Mouse (Mus musculus): ENCODE data around the gene Igll1. TPM values are rescaled to one million over a fixed set of nuclear protein-coding genes. Genes with fewer than 3 reads are reported as not detected.
A peak's percentile ranks its signal among the peaks of the same experiment; 100 is the strongest.
"Not testable (repeated sequence)": the region's sequence is repeated elsewhere in the genome, so short reads cannot be mapped to it uniquely, and the experiment has no call there.

The Igll1 gene
- 1 to 10 TPM in 1 of 2 experiments, not detected in 1; 1.2 TPM for total RNA-seq (2021)
- long read RNA-seq, experiment 1, partial matches to known transcripts = 0 of 1 reads
- long read RNA-seq, experiment 1, other reads (novel, unspliced or antisense) = 0 of 1 reads
- long read RNA-seq, experiment 2 = 0 reads

DNA sequence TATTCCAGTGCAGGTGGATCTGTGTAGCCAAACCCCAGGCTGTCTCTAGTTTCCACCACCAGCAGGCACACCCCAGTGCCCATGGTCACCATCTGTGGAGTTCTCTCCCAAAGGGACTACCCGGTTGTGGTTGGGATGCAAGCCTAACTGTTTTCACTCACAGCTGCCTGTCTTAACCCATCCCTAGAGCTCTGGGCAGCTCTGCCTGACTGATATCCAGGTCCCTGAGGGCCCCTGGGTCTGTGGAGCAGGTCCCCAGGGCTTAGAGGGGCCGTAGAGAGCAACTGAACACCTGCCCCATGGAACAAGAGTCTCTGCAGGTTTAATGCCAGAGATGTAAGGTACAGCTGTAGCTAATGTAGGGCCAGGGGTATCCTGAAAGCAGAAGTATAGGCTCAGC is at the start of gene Igll1:
Gene Igll1 (minus strand): TSS at position 8 of the 400 bp plus-strand sequence.
- no peak for DNase-seq

DNA sequence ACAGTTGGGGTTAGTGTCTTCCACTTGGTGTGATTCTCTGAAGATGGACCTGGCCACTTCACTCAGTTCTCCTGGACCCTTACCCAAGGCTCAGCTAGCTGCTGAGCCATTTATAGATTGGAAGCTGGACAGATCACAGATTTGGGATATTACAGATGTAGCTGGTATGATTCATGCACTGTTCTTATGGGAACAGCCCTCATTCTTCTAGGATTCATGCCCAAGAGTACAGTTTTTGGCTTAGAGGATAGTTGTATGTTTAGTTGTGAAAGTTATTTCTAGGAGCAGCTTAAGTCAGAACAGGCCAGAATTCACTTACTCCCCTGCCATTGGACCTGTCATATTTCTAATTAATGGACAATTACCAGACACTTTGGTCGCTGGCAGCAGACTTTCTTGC is 49.7 kb upstream of the Igll1 start:
- no peak for DNase-seq

DNA sequence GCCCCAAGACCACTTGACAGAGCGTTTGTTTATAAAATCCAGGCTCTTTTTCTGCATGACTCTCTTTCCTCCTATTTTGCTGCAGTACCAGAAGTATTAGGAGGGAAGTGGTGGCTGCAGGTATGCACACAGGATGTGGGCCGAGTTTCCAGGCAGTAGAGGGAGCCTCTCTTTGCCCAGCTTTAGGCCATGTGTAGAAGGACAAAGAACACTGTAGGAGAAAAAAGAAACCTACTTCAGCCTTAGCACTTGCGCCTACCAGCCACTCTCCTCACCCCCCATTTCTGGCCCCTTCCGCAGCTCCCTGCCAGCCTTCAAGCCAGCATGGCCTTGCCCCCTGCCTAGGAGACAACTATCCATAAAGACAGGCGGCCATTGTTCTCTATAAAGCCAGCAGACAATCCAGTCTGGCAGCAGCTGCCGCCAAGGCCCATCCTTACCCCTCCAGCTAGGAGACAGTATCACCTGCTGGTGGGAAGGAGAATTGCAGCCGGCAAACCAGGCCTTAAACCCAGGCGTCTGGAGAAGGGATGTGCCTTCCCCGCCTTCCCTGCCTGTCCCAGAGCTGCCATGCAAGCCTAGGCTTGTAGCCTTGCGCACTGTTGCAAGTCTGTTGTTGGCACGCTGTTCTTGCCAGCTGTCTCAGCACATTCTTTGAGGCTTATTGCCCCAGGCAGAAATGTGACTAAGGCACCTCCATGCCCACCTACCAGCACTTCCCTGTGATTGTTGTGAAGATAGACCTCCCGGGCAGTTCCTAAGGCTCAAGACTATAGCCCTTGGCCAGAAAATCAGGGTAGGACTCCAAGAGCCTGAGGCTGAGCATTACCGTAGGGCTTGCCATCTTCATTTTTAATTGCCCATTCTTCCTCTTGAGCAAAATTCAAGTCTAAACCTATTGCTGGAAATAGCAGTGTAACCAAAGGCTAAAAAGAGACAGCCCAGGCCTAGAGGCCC is 48.1 kb upstream of the Igll1 start:
- DNase-seq = peak; percentile 73

DNA sequence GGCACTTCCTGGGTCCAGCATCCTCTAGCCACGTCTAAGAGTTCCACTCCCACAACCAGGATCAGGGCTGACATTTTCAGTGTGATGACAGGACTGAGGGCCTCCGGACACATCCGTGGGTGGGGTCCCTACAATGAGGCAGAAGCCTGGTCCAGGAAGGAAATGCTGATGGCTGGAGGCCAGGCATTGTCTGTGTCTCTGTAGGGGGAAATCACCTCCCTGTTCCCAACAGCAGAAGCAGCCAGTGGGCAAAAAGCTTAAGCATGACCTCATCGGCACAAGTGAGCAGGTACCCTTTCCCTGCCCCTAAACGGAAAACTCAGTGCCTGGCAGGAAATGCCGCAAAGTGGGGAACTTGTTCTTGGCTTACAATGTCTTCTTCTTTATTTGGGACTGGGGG is 44.0 kb upstream of the Igll1 start:
- peak; percentile 39 for DNase-seq

DNA sequence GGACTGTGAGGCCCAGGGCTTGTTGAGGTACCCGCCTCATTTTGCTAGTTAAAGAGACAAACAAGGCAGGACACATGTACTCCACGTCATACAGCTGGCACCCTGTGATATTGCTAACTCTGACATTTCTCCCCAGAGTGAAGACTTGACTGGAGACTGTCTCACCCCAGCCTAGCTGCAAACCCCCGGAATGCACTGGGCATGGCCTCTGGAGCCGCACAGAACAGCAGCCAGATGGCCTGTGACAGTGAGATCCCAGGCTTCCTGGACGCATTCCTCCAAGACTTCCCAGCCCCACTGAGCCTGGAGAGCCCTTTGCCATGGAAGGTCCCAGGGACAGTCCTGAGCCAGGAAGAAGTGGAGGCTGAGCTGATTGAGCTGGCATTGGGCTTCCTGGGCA is 39.4 kb upstream of the Igll1 start:
- DNase-seq = no peak

DNA sequence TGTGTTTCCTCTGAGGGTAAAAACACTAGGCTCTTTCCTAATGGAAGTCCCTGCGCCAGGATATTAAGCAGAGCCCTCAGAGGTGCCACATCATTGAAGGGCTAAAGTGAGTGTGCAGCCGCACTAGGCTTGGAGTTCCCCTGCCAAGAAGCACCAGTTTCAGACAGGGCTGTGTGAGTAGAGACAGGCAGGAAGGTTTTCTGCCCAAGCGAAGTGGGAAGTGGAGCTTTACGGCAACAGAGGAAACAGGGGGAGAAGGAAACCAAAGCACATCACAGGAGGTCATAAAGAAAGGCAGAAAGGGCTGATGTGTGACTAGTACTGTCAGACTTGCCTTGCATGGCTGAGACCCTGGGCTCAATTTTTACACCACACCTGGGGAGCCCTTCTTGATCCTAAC is 38.5 kb upstream of the Igll1 start:
- no peak for DNase-seq

DNA sequence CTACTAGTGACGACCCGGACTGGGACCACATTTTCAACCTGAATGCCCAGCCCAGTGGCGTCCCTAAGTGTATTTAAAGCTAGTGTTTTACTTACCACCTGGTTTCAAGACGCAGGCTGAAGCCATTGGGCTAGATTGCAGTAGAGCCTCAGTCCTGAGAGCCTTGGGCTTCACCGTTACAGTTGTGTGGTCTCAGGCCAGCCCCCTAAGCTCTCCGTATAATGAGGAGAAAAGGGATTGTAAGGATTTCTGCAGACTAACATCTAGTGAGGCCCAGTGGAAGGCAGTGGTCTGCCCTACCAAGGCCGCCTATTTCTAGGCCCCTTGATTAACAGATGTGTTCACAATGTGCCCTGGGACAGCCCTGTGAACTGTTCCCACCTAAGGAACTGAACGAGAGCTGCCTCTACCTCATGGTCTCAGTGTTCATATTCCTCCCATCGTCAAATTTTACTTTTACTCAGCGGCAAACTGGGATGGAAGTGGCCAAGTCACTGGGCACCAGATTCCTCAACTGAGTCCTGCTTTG is 33.3 kb upstream of the Igll1 start:
- no peak for DNase-seq

DNA sequence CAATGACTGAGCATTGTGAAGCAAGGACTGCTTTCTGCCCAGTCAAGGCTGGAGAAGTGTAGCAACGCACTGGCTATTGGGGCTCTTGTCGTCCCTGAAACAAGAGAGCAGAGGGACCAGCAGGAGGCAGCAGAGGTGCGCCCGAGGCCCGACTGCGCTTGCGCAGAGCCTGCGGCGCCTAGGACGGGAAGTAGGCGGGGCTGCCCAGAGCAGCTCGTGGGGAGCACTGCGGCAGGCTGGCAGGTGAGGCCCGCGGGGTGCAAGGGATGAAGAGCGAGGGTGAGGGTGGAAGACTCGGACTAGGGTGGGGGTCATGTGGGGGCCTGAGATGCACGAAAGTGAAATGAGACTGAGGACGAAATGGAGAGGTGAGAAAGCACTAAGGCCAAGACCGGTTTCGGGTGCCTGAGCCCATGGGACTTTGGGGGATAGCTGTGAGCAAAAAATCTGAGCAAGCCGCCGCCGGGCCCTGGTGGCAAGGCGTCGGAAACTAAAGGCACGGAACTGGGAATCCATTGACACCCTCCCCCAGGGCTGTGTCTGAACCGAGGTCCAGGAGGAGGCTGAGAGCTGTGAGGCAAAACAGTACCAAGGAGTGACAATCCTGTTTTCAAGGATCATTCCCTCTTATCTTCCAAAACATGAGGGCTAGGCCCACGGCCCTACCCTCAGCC is 32.7 kb upstream of the Igll1 start, which contains the start of gene Ppm1f:
Gene Ppm1f (plus strand): TSS at position 88 of the 674 bp plus-strand sequence.
- DNase-seq = peak; percentile 95

DNA sequence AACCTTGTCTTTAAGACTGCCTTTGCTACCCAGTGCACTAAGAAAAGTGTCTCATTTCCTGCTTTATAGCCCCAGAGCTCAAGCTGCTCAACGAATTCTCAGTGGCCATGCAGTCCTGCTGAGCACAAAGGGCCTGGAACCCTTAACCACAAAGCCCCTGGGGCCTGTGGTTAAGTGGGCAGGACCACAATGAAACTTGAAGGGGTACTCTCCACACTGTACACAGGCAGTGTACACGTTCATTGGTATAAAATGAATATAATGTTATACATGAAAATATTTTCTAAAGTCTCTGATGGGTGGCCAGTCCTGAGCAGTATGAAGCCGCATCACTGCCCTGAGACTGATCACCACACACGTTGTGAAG is 32.2 kb upstream of the Igll1 start:
- no peak for DNase-seq

DNA sequence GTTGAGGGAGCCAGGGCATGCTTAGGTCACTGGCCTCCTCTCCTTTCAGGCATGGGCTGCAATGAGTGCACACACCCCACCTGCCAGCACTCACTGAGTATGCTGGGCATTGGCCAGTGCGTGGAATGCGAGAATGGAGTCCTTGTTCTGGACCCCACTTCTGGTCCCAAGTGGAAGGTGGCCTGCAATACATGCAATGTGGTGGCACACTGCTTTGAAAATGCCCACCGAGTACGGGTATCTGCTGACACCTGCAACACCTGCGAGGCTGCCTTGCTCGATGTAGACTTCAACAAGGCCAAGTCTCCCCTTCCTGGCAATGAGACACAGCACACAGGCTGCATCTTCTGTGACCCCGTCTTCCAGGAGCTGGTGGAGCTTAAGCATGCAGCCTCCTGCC is 28.6 kb upstream of the Igll1 start:
- DNase-seq = no peak

DNA sequence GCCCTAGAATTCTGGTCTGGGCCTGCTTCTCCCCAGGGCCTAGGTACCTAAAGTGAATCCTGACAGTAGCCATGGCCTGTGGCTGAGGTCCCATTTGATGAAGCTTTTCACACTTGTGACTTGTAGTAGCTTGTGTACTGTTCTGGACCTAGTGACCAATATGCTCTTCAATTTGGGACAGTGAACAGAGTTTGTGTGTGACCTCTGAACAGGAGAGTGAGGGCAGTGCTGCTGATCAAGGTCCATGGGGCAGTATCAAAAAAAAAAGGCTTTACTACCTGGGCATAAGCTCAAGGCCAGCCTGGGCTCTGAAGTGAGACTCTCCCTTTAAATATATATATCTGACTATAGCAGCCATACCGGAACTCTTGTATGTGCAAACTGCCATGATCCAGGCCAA is 24.6 kb upstream of the Igll1 start:
- no peak for DNase-seq

DNA sequence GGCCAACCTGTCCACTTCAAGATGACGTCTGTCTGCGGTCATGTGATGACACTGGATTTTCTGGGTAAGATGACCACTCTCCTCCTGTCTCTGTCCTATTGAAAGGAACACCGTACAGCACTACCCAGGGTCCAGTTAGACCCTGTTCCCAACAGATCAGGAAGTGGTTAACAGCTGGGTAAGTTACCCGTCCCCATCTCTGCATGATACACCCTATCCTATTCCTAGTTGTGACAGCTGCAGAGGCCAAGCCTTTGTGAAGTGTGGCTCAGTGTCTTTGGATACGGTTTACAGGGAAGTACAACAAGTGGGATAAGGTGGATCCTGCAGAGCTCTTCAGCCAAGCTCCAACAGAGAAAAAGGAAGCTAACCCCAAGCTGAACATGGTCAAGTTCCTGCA is 15.2 kb upstream of the Igll1 start:
- DNase-seq = no peak

DNA sequence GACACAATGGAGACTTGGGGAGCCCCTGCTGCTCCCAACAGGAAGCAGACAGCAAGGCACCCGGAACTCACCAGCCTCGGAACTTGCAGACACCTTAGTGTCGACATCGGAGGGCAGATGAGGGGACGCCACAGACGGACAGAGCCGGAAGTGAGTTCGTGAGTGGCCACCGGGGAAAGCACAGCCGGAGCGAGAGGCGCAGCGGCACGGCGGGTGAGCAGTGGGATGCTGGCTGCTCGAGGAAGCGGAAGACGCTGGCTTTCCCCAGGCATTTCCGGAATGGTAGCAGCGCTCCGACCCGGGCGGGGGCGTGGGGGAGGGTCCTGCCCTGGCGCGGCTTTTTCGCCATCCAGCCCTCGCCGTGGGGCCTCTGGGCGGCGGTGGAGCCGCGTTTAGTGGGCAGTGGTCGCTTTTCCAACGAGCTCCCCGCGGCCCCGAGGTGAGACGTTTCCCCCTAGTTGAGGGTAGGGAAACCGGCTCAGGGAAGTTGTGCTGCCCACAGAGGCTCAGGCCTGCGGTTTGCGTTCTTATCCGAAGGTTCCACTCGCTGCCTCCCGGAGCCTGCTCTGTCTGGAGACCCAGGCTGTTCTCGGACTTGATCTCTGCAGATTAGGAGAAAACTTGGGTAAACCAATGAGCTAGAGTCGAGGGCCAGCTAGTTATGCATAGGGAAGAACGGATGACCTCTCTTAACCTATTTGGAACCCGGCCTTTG is 7.0 kb upstream of the Igll1 start, which contains the start of the genes Top3b and Vpreb1:
Gene Top3b (plus strand): TSS at position 120 of the 715 bp plus-strand sequence.
Gene Vpreb1 (minus strand): TSS at position 227 of the 715 bp plus-strand sequence.
- DNase-seq = peak; percentile 81

DNA sequence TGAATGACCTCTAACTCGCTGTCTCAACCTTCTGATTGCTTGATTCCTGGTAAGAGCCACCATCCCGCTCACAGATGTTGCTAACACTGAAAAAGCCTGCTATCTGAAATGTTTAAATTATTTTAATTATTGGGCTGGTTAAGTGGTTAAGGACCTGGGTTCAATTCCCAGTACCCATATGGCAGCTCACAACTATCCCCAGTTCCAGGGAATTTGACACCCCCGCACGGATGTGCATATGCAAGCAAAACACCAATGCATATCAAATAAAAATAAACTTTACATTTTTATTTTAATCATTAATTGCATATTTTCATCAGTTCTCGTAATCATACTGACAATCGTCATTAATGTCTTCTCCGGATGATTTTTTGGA is 6.4 kb upstream of the Igll1 start:
- no peak for DNase-seq

DNA sequence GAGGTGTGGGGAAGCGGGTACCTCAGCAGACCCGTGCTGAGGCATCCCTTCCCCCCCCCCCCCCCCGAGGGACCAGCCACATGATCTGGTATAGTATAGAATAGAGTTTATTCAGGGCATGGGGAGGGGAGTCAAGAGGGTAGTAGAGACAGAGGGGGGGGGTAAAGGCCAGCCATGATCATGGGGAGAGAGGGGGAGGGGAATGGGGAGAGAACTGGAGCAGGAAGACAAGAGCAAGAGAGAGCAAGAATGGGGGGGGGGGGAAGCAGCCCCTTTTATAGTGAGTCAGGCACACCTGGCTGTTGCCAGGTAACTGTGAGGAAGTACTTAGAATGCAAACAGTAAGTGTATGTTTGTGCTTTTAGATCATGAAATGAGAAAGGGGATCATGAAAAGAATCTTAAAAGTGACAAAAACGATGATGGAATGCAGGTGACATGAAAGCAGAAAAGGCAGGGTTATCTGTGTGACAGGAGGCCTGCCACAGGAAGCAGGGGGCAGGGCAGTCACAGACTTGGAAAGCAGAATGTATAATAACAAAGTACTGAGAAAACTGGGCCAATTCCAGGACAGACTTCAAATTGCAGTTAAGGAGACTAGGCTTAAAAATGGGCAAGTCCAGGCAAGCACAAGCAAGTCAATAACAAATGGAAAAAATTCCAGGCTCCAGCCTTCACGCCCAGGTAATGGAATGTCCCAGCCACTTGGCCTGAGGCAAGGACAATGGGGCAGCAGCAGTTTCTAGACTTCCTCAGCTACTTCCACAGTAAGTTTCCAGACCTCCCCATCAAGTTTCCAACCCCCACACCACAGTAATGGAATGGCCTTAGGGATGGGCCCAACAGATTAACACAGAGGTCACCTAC is 2.1 kb upstream of the Igll1 start:
- DNase-seq = no peak

DNA sequence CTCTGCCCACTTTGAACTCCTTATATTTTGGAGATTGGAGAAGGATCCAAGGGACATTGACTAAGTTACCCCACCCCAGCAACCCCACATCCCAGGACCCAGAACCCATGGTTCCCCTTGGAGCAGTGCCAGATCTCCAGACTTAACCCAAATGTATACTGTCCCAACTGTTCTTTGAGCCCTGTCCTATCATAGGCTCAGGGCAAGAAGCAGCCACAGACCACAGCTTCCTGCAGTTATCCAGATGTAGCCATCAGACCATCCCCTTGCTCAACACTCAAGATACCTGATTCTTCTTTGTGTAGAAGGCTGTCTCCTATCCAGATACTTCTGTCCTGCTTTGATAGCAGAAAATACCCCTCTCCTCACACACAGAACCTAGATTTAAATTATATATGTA is 1.4 kb upstream of the Igll1 start:
- DNase-seq = no peak

DNA sequence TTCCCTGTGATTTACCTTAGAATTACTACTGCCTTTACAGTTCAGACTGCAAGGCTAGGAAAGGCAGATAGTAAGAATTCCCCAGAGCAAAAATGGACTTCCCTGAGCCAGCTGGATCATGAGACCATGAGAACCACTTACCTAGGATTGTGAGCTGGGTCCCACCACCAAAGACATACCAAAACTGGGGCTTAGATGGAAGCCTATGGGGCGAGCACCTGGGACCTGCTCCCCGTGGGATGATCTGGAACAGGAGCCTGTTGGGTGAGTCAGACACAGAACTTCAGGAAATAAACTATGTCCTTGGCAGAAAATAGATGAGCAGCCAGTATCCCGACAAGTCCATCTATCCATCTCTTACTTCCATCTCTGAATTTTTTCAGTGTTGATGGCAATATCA is 1.5 kb downstream of the Igll1 start:
- no peak for DNase-seq

DNA sequence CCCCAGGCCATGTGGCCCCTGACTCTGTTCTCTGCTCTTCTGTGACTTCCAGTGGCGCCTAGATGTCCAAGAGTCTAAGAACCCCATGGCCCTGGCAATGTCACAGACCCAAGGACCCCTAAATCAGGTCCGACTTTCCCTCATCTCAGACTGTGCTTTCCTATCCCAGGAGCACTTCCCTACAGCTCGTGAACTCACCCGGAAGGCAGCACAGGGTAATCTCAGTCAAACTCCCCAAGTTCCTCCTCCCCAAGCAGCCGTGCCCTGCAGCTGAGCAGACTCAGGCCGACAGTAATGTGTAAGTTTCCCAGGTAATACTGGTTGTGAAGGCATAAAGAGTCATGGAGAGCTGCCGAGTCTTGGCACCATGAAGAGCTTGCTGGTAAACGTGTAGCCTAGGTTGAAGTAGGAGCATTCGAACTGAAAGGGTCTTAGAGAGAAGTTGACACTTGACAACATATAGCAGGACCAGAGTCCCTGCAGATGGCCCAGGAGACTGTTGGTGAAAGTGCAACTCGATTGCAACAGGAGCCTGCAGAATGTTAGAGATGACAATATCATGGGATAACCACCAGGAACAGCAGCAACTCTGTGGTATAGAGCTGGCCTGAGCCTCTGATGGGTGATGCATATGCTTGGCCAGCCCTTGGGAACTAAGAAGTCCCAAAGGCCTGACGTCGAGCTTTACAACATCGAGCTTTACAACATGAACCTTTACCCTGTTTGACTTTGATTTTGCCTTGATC is 6.9 kb downstream of the Igll1 start:
- DNase-seq = no peak

DNA sequence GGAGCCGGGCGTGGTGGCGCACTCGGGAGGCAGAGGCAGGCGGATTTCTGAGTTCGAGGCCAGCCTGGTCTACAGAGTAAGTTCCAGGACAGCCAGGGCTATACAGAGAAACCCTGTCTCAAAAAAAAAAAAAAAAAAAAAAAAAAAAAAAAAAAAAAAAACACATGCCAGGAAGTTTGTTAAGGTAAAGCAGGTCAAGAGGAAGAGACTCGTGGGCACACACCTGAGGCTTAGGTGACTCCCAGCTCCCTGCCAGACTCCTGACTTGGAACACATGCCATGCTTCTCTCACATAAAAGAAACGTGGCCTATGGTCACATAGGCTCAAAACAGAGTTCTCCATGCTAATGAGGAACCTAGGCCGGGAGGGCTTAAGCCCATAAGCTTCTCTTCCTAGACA is 7.7 kb downstream of the Igll1 start:
- not testable (repeated sequence) for DNase-seq

DNA sequence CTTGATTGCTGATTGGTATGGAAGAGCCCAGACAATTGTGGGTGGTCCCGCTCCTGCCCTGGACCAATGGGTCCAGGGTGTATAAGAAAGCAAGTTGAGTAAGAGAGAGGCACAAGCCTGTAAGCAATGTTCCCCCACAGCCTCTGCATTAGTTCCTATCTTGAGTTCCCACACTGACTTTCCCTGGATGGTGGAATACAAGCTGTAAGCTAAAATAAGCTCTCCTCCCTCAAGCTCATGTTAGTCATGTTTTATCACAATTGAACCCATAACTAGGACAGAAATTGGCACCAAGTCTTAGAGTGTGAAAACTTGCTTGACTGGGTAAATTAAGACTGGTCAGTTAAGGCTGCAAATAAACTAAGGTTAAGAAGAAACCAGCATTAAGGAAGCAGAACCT is 8.2 kb downstream of the Igll1 start:
- no peak for DNase-seq

Data from gastrocnemius, postnatal 10 days (tissue).